Mouse (Mus musculus) MN1 (cell line): ENCODE data around the gene Fbxo34.
"Not testable (repeated sequence)": the region's sequence is repeated elsewhere in the genome, so short reads cannot be mapped to it uniquely, and the experiment has no call there.

Experiments used
- DNase-seq: peaks from one replicate; pipeline ENCODE4 v3.0.0-alpha.2; 2016; ENCODE audit warnings: low spot score

The Fbxo34 gene

DNA sequence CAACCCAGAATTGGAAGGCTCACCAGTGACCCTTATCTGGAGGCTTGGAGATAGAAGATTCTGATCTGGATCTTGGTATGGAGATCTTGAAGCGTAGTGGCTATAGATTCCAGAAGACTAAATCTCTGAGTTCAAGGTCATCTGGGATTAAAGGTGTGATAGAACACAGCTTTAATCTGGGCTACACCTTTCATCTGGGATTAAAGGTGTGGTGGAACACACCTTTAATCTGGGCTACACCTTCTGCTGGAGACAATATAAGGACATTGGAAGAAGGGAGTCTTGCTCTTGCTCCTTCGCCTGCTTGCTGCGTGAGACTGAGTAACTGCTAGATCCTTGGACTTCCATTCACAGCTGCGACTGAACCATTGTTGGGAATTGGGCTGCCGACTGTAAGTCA, at the start of gene Fbxo34:
TSS of gene Fbxo34 (plus strand) at position 301 of the 400 bp plus-strand sequence.
- DNase-seq = not testable (repeated sequence)

GRCm38 (mm10) chr14:47402735-47403134, 47.5 kb upstream of the Fbxo34 start:
- no peak for DNase-seq

DNA sequence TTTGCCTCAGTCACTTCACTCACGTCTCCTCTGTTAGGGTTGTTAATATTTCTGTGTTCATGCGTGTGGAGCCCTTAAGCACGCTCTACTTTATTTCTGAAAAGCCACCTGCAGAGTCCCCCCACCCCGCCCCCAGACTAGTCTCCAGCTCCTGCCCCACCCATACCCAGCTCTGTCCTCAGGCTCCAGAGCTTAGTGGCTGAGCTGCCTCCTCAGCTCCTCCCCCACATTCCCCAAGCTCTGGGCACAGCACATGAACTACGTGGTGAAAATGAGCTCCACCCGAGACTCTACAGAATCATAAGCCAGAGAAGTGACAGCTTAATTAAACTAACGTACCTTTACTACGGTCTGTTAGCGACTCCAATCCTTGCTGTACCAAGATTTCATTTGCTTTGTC, 44.2 kb upstream of the Fbxo34 start:
- no peak for DNase-seq

GRCm38 (mm10) chr14:47417346-47417745, 32.9 kb upstream of the Fbxo34 start:
- DNase-seq = no peak

DNA sequence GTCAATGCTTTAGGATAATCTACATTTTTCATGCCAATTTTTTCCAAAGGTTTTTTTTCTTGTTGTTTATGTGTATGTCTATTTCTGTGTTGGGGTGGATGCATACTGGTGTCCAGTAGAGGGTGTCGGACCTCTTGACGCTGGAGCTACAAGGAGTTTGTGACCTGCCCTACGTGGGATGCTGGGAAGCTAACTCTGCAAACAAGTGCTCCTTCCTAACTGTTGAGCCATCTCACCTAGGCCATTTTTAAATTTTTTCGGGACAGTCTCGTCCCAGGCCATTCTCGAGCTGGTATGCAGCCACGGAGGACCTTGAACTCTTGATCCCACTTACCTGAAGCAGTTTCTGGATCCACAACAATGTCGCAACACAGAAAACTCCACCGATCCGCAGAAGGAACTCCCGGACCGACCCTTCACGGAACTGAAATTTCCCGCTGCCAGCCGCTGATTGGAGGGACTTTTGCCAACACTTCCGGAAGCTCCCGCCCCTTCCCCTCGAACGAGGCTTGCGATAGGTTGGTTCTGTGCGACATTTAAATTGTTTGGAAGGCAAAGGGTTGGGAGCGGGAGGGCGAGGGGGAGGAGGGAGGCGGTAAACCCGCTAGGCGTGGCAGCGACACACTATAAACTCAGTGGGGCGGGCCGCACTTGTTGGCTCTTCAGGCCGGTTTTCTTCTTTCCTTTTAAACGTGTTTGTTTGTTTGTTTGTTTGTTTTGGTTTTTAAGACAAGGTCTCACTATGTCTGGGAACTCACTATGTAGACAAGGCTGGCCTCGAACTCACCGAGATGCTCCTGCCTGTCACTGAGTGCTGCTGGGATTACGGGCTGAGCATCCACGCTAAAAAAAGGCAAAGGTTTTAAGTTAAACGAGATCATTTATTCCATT, 32.2 kb upstream of the Fbxo34 start, which contains the start of gene Dlgap5:
TSS of gene Dlgap5 (minus strand) at position 633 of the 891 bp plus-strand sequence.
- DNase-seq = peak; percentile 94

- DNase-seq = peak; percentile 53
These were observed 31.6 kb upstream of the Fbxo34 start for GRCm38 (mm10) chr14:47418666-47418991.

DNA sequence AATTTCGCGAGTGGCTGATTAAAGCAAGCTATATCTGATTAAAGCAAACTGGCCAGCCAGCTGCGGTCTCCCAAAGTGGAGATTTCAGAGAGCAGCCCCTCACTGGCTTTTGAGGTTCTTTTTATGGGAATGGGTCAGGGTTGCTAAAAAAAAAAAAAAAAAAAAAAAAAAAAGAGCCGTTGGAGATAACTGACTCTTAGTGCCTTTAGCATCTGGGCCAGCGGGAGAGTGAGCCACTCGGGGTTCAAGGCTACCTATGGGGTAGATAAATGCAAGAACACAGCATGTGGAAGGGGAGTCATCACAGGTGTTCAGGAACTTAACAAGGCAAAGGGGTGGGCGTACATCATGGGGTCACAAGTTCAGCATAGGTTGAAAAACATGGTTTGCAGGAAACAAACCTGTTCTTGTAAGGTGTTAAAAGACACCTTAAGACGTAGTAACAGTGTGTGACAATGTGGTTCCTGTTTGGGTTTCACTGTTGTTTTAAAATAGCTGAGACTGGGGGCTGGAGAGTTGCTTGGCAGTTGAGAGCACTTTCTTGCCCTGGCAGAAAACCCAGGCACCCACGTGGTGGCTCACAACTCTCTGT, 31.1 kb upstream of the Fbxo34 start:
- no peak for DNase-seq

DNA sequence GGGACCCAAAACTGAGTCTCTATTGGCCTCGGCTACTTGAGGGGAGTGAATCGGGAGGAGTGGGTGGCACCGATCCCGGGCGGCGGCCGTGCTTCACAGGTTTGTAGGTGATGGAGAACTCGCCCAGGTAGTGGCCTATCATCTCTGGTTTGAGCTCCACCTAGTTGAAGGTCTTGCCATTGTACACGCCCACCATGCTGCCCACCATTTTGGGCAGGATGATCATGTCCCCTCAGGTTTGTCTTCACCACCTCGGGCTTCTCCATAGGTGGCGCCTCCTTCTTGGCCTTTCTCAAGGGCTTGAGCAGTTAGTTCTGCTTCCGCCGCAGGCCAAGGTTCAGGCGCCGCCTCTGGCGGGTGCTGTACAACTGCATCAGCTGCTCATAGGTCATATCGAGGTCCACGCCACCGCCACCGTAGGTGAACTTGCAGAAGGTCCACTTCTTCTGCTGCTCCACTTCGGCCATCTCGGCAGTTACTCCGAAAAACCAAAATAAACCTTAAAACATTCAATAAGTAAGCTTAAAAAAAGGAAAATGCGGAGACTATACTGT, 30.4 kb upstream of the Fbxo34 start:
- no peak for DNase-seq

DNA sequence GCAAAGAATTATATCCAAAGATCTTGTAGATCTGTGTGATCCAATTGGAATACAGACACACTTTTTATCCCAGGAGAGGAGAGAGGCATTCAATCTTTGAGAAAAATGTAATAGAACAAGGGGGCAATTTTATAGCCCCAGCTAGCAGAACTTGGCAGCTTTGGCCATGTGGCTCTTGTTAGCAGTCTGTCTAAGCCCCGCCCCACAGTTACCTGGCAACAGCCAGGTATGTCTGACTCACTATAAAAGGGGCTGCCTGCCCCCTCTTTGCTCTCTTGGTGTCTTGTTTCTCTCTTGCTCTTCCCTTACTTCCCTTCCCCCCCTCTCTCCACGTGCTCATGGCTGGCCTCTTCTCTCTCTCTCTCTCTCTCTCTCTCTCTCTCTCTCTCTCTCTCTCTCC, 28.6 kb upstream of the Fbxo34 start:
- no peak for DNase-seq

- no peak for DNase-seq
These were observed 27.8 kb upstream of the Fbxo34 start for GRCm38 (mm10) chr14:47422466-47422865.

- no peak for DNase-seq
These were observed 17.2 kb upstream of the Fbxo34 start for GRCm38 (mm10) chr14:47432987-47433386.

- DNase-seq = no peak
These were observed 11.3 kb upstream of the Fbxo34 start for GRCm38 (mm10) chr14:47438947-47439346.

- DNase-seq = no peak
These were observed 5.3 kb upstream of the Fbxo34 start for GRCm38 (mm10) chr14:47444907-47445306.

GRCm38 (mm10) chr14:47445331-47446095, 4.7 kb upstream of the Fbxo34 start:
- DNase-seq = no peak

GRCm38 (mm10) chr14:47459556-47459955, 9.3 kb downstream of the Fbxo34 start:
- DNase-seq = no peak

DNA sequence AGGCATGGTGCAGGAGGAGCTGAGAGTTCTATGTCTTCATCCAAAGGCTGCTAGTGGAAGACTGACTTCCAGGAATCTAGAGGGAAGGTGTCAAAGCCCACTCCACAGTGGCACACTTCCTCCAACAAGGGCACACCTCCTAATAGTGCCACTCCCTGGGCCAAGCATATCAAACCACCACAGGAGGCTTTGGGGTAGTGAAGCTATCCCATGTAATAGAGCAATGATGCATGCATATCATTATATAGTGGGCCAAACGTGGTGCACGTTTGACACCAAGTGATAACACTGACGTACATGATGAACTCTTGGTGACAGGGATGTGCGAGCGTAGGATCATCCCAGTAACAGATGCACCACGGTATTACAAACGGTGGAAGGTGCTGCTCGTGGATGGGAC, 11.8 kb downstream of the Fbxo34 start:
- no peak for DNase-seq

- no peak for DNase-seq
These were observed 12.2 kb downstream of the Fbxo34 start for GRCm38 (mm10) chr14:47462453-47462852.

- DNase-seq = no peak
These were observed 12.7 kb downstream of the Fbxo34 start for GRCm38 (mm10) chr14:47462877-47463460.

DNA sequence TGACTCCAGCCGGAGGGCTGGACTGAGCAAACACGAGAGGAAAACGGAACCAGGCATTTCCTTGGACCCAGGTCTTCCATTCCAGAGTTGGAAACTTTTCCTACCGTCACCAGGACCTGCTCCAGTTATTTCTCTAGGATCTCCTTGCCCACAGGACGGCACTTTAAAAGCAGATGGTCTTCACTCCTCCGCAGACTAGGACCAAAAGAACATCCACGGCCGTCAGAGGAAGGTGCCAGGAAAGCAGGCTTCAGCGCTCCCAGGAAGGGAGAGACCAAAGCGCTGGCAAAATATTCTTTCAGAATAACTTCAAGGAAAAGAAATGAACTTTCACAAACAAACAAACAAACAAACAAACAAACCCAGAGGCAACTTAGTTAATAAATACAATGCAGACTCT, 14.2 kb downstream of the Fbxo34 start:
- no peak for DNase-seq

DNA sequence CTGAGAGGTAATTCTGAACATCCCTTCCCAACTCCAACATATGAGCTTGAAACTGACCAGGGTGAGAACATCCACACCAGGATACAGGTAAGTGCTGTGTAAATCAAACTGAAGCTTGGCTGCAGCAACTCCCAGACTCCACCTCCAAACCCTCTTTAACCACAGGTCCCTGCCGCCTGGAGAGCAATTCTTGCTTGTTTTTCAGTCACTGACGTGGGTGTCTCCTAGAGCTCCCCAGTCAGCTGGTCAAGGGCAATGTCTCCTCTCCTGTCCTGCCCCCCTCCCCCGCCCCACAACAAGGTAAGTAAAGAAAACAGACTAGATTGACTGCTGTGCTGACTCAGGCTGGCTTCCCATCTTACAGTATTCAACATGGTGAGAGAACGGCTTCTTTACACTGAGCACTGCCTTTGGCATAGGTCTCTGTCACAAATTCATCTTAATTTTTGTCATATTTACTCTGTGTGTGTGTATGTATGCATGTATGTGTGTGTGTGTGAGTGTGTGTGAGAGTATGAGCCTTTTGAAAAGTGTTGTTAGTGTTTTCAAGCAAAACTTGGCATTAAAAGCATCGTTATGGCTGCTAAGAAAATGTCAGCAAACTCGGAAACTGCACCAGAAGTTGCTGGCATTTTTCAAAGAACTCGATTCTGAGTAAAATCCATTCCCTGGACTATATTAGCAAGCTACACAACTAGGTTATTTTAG, 15.4 kb downstream of the Fbxo34 start:
- no peak for DNase-seq

DNA sequence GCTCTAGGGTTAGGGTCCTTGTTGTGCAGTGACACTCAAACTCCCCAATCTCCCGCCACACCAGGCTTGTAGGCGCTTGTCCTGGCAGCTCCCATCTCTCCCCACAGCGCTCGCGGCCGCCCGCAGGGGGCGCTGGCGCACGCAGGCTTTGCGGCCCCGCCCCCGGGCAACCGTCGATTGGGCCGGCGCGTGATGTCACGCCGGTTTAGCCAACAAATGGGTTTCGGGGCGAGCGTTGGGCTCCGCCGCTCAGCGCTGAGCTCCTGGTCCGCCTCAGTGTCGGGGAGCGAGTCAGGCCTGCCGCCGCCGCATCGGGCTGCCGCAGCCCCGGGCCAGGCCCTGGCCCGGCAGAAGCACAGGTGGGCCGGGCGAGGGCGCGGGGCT, 22.1 kb downstream of the Fbxo34 start:
- peak; percentile 95 for DNase-seq
